Mouse (Mus musculus): Measurements from ENCODE around the gene Cyp26c1. TPM values are rescaled to one million over a fixed set of nuclear protein-coding genes. Genes with fewer than 3 reads are reported as not detected.

Cyp26c1 gene
- polyA plus RNA-seq, 2 experiments, result 0.09 to 0.21 TPM

DNA sequence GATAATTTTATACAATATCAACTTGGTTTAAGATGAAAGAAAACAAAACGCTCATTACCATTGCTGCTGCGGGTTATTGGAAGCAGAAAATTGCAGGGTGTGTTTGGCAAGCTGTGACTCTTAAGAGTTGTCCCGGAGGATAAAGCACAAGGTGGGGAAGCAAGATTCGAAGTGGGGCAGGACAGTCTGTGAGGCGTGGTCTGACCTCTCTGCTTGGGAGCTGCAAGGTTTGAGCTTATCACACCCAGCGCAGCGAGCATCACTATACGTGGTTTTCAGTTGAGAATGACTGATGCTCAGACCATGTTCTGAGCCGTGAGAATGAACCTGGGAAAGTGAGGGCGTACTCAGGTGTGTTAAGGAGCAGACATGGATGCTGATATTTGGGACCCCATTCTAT is 29.3 kb downstream of the Cyp26c1 start:
- Histone ChIP-seq H3K27ac (replicated peaks; ENCODE audit: low read depth, low read length) (no peak overlapping the region), H3K36me3 (ENCODE audit: control insufficient read depth, insufficient read depth, low read length) (no peaks in the 10 kb centered on the region), H3K4me1 (ENCODE audit: control insufficient read depth, insufficient read depth, low read length) (no peaks in the 10 kb centered on the region), H3K9ac (ENCODE audit: low read depth, low read length, severe bottlenecking) (no peak overlapping the region), H3K27me3 (ENCODE audit: control insufficient read depth, insufficient read depth, low read length) (no peaks in the 10 kb centered on the region), H3K4me2 (replicated peaks; ENCODE audit: low read depth, low read length, severe bottlenecking) (no peak overlapping the region), H3K9me3 (ENCODE audit: control insufficient read depth, low read length) (no peaks in the 10 kb centered on the region), H3K4me3 (replicated peaks; ENCODE audit: low read length) (no peak overlapping the region)
- TF ChIP-seq POLR2A (IDR thresholded peaks at IDR 0.05; ENCODE audit: borderline replicate concordance, extremely low read depth, insufficient read depth, insufficient read length), result no peak
- ATAC-seq (ENCODE audit: low FRiP score, low read depth) (no peak), DNase-seq (ENCODE audit: low spot score) (no peak)
- 62% methylated on average over 10 of the region's 10 CpGs for WGBS

DNA sequence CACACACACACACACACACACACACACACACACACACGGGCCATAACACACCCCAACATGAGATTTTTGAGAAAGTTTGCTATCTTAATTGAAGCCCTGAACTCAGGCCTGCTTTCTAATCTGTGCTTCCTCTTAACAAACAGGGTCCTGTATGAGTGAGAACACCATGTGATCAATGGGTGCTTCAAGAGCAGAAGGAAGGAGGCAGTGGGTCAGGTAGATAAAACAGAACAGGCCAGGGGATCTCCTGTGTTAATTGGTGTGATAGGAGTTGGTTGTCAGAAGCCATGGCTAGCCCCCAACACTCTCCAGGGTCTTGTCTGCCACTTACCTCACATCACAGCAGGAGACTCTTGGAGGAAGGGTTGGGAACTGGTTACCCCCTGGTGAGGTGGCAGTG is 30.6 kb downstream of the Cyp26c1 start:
- Histone ChIP-seq H3K27me3 (ENCODE audit: control insufficient read depth, insufficient read depth, low read length) (no peaks in the 10 kb centered on the region), H3K36me3 (ENCODE audit: control insufficient read depth, insufficient read depth, low read length) (no peaks in the 10 kb centered on the region), H3K9ac (ENCODE audit: low read depth, low read length, severe bottlenecking) (no peak overlapping the region), H3K4me2 (replicated peaks; ENCODE audit: low read depth, low read length, severe bottlenecking) (no peak overlapping the region), H3K9me3 (ENCODE audit: control insufficient read depth, low read length) (no peaks in the 10 kb centered on the region), H3K4me3 (replicated peaks; ENCODE audit: low read length) (no peak overlapping the region), H3K4me1 (ENCODE audit: control insufficient read depth, insufficient read depth, low read length) (no peaks in the 10 kb centered on the region), H3K27ac (replicated peaks; ENCODE audit: low read depth, low read length) (no peak overlapping the region)
- ATAC-seq (ENCODE audit: low FRiP score, low read depth), result no peak
- WGBS, result 57% methylated on average over 1 of the region's 1 CpGs
- no peak for TF ChIP-seq POLR2A (IDR thresholded peaks at IDR 0.05; ENCODE audit: borderline replicate concordance, extremely low read depth, insufficient read depth, insufficient read length)
- no peak for DNase-seq (ENCODE audit: low spot score)

DNA sequence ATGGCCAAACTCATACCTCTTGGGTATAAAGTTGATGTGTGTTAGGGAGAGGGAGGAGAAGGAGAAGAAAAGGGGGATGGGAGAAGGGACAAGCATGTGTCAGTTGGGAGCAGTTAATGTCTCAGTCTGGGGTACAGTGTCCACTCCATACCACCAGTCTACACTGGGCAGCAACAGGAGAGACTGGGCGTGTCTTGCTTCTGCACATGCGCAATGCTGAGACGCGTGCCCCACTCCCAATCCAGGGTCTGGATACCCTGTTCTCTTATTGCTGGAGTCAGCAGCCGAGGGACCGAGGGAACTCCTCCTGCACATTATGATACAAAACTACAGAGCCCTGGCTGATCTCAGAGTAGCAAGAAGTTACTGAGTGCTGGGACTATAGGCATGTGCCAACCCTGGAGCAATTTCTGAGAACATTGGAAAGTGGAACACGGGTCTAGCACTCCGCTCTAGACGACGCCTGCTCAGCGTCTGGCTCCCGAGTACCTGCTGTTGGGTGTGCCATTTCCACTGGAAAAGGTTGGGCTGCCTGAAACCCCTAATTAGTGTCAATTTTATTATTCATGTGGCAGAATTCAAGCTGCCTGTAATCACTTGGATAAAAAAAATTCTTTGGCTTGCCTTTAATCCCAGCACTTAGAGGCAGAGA is 31.3 kb downstream of the Cyp26c1 start:
- Histone ChIP-seq H3K36me3 (ENCODE audit: control insufficient read depth, insufficient read depth, low read length) (no peaks in the 10 kb centered on the region), H3K4me1 (ENCODE audit: control insufficient read depth, insufficient read depth, low read length) (no peaks in the 10 kb centered on the region), H3K27ac (replicated peaks; ENCODE audit: low read depth, low read length) (no peak overlapping the region), H3K4me2 (replicated peaks; ENCODE audit: low read depth, low read length, severe bottlenecking) (no peak overlapping the region), H3K4me3 (replicated peaks; ENCODE audit: low read length) (no peak overlapping the region), H3K27me3 (ENCODE audit: control insufficient read depth, insufficient read depth, low read length) (no peaks in the 10 kb centered on the region), H3K9me3 (ENCODE audit: control insufficient read depth, low read length) (no peaks in the 10 kb centered on the region), H3K9ac (ENCODE audit: low read depth, low read length, severe bottlenecking) (no peak overlapping the region)
- TF ChIP-seq POLR2A (IDR thresholded peaks at IDR 0.05; ENCODE audit: borderline replicate concordance, extremely low read depth, insufficient read depth, insufficient read length), result no peak
- DNase-seq (ENCODE audit: low spot score) (no peak), ATAC-seq (ENCODE audit: low FRiP score, low read depth) (no peak)
- WGBS, result 58% methylated on average over 12 of the region's 12 CpGs

DNA sequence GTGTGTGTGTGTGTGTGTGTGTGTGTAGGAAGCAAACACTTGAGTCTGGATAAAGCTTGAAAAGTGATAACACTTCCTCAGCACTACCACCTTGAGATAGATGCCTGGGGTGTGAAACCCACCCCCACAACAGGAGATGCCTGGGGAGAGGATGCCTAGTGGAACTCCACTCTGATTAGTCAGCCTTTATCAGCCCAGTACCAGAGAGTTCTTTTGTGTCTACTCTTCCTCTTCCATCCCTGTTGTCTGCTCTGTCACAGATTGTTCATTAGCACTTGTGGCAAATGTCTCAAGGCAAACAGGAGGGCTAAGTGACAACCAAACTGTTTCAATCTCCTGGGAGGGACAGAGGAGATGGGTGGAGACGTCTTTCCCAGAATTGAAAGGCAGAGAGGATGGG is 33.8 kb downstream of the Cyp26c1 start:
- no peak overlapping the region for H3K4me3 ChIP-seq (replicated peaks; ENCODE audit: low read length)
- H3K36me3 ChIP-seq (ENCODE audit: control insufficient read depth, insufficient read depth, low read length), result no peaks in the 10 kb centered on the region
- H3K27ac ChIP-seq (replicated peaks; ENCODE audit: low read depth, low read length), result no peak overlapping the region
- WGBS, result 6% methylated on average over 1 of the region's 1 CpGs
- H3K9me3 ChIP-seq (ENCODE audit: control insufficient read depth, low read length), result no peaks in the 10 kb centered on the region
- H3K4me2 ChIP-seq (replicated peaks; ENCODE audit: low read depth, low read length, severe bottlenecking), result no peak overlapping the region
- no peak overlapping the region for H3K9ac ChIP-seq (ENCODE audit: low read depth, low read length, severe bottlenecking)
- ATAC-seq (ENCODE audit: low FRiP score, low read depth) (no peak), DNase-seq (ENCODE audit: low spot score) (no peak)
- no peak for TF ChIP-seq POLR2A (IDR thresholded peaks at IDR 0.05; ENCODE audit: borderline replicate concordance, extremely low read depth, insufficient read depth, insufficient read length)
- H3K27me3 ChIP-seq (ENCODE audit: control insufficient read depth, insufficient read depth, low read length), result no peaks in the 10 kb centered on the region
- no peaks in the 10 kb centered on the region for H3K4me1 ChIP-seq (ENCODE audit: control insufficient read depth, insufficient read depth, low read length)

DNA sequence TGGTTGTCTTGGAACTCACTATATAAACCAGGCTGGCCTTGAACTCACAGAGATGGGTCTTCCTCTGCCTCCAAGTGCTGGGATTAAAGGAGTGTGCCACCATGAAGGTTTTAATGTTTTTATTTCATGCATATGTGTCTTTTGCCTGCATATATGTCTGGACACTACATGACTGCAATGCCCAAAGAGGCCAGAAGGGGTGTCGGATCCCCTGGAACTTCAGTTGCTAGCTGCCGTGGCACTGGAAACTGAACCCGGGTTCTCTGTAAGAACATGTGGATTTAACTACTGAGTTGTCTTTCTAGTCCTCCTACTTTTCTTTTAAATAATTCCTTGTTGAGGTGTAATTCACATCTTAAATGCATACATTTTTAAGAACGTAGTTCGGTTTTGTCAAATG is 39.2 kb downstream of the Cyp26c1 start:
- Histone ChIP-seq H3K4me3 (replicated peaks; ENCODE audit: low read length) (no peak overlapping the region), H3K36me3 (ENCODE audit: control insufficient read depth, insufficient read depth, low read length) (no peaks in the 10 kb centered on the region), H3K27me3 (ENCODE audit: control insufficient read depth, insufficient read depth, low read length) (no peaks in the 10 kb centered on the region), H3K9ac (ENCODE audit: low read depth, low read length, severe bottlenecking) (no peak overlapping the region), H3K9me3 (ENCODE audit: control insufficient read depth, low read length) (no peaks in the 10 kb centered on the region), H3K4me2 (replicated peaks; ENCODE audit: low read depth, low read length, severe bottlenecking) (no peak overlapping the region), H3K4me1 (ENCODE audit: control insufficient read depth, insufficient read depth, low read length) (no peaks in the 10 kb centered on the region), H3K27ac (replicated peaks; ENCODE audit: low read depth, low read length) (no peak overlapping the region)
- TF ChIP-seq POLR2A (IDR thresholded peaks at IDR 0.05; ENCODE audit: borderline replicate concordance, extremely low read depth, insufficient read depth, insufficient read length), result no peak
- ATAC-seq (ENCODE audit: low FRiP score, low read depth) (no peak), DNase-seq (ENCODE audit: low spot score) (no peak)
- 93% methylated on average over 5 of the region's 5 CpGs for WGBS

DNA sequence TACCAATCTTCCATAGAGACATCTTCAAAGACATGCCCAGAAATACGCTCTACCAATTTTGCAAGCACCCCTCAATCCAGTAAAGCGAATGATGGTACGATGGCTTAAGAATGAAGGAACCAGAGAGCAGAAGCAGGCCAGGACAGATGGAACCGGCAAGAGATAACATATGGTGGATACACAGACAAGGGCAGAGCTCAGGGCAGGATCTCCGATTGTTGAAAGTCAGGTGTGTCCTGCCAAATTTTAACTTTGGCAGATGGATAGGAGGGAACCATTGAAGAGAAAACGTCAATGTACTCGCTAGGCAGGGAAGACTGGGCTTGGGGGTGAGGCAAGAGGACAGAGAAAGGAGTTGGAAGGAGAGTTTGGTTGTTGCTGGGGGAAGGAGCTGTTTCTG is 41.2 kb downstream of the Cyp26c1 start:
- H3K27me3 ChIP-seq (ENCODE audit: control insufficient read depth, insufficient read depth, low read length), result no peaks in the 10 kb centered on the region
- TF ChIP-seq POLR2A (IDR thresholded peaks at IDR 0.05; ENCODE audit: borderline replicate concordance, extremely low read depth, insufficient read depth, insufficient read length), result no peak
- H3K9me3 ChIP-seq (ENCODE audit: control insufficient read depth, low read length), result no peaks in the 10 kb centered on the region
- no peak overlapping the region for H3K9ac ChIP-seq (ENCODE audit: low read depth, low read length, severe bottlenecking)
- no peak for DNase-seq (ENCODE audit: low spot score)
- H3K27ac ChIP-seq (replicated peaks; ENCODE audit: low read depth, low read length), result no peak overlapping the region
- no peak overlapping the region for H3K4me2 ChIP-seq (replicated peaks; ENCODE audit: low read depth, low read length, severe bottlenecking)
- H3K4me3 ChIP-seq (replicated peaks; ENCODE audit: low read length), result no peak overlapping the region
- ATAC-seq (ENCODE audit: low FRiP score, low read depth), result no peak
- WGBS, result 89% methylated on average over 7 of the region's 7 CpGs
- H3K36me3 ChIP-seq (ENCODE audit: control insufficient read depth, insufficient read depth, low read length), result no peaks in the 10 kb centered on the region
- H3K4me1 ChIP-seq (ENCODE audit: control insufficient read depth, insufficient read depth, low read length), result no peaks in the 10 kb centered on the region

Data from limb, embryonic 14.5 days (tissue).